Mouse (Mus musculus) midbrain, postnatal 0 days (tissue): ENCODE measurements at regions not wholly inside any gene's neighbourhood (a gene's known extent, or its start where the extent isn't known, plus 50 kb on each side); places are given as distances from the start of the nearest gene placed in this dataset.
A peak's percentile ranks its signal among the peaks of the same experiment; 100 is the strongest.

Experiments used
- ATAC-seq: fragments of 200-750 bp; cut with Nextera tagmentation; 2 replicates; pipeline ENCODE4 v1.8.0; 2017; ENCODE audit warnings: moderate number of reproducible peaks, mild to moderate bottlenecking, moderate TSS enrichment, moderate library complexity; ENCODE audit not compliant: low FRiP score
- DNase-seq: peaks from one replicate; pipeline ENCODE4 v3.0.0-alpha.2; 2015; ENCODE audit warnings: low spot score
- H3K27ac ChIP-seq: fragments of 300-500 bp; sonication (generic); 2 replicates; pipeline ENCODE4 v1.5.1; 2014; ENCODE audit warnings: low read depth, mild to moderate bottlenecking, low read length, mixed read lengths
- H3K27me3 ChIP-seq: fragments of 300-500 bp; sonication (generic); 2 replicates; pipeline ENCODE4 v1.6.1; 2014; ENCODE audit warnings: low read length, control low read depth, mixed read lengths; ENCODE audit not compliant: insufficient read depth
- H3K36me3 ChIP-seq: fragments of 300-500 bp; sonication (generic); 2 replicates; pipeline ENCODE4 v1.6.1; 2014; ENCODE audit warnings: low read length, control low read depth, mixed read lengths; ENCODE audit not compliant: insufficient read depth
- H3K4me1 ChIP-seq: fragments of 300-500 bp; sonication (generic); 2 replicates; pipeline ENCODE4 v1.6.1; 2014; ENCODE audit warnings: mild to moderate bottlenecking, control low read depth, antibody characterized with exemption, low read length, mixed read lengths; ENCODE audit not compliant: insufficient read depth
- H3K4me2 ChIP-seq: fragments of 300-500 bp; sonication (generic); 2 replicates; pipeline ENCODE4 v1.6.1; 2014; ENCODE audit warnings: low read depth, mild to moderate bottlenecking, low read length, mixed read lengths; ENCODE audit not compliant: poor library complexity, severe bottlenecking
- H3K4me3 ChIP-seq: fragments of 300-500 bp; sonication (generic); 2 replicates; pipeline ENCODE4 v1.5.1; 2014; ENCODE audit warnings: low read depth, mild to moderate bottlenecking, low read length, moderate library complexity
- H3K9ac ChIP-seq: fragments of 300-500 bp; sonication (generic); replicated peaks from 2 replicates; pipeline ENCODE4 v1.6.1; 2014; ENCODE audit warnings: mild to moderate bottlenecking, low read length, moderate library complexity, mixed read lengths; ENCODE audit not compliant: poor library complexity, severe bottlenecking
- H3K9me3 ChIP-seq: fragments of 300-500 bp; sonication (generic); 2 replicates; pipeline ENCODE4 v1.6.1; 2016; ENCODE audit warnings: low read length, control low read depth
- CTCF ChIP-seq: IDR thresholded peaks from 2 replicates; pipeline ENCODE4 v1.5.1; 2016; ENCODE audit warnings: antibody characterized with exemption, mild to moderate bottlenecking
- WGBS: fragments of 180-500 bp; shearing (Covaris S2); extraction: QIAGEN DNeasy Blood & Tissue Kit; methylation state at CpG from one replicate; pipeline ENCODE4 v1.1.7; 2014; 5-methylcytosine and 5-hydroxymethylcytosine counted together

- no peaks in the 10 kb centered on the region for H3K27me3 ChIP-seq
- DNase-seq (no peak), ATAC-seq (no peak)
- H3K36me3 ChIP-seq: no peaks in the 10 kb centered on the region
- no peak for TF ChIP-seq CTCF
- H3K9ac ChIP-seq: no peak overlapping the region
- H3K9me3 ChIP-seq: no peaks in the 10 kb centered on the region
- H3K4me2 ChIP-seq: no peak overlapping the region
- no peak overlapping the region for H3K27ac ChIP-seq
- no peaks in the 10 kb centered on the region for H3K4me1 ChIP-seq
- no peak overlapping the region for H3K4me3 ChIP-seq
- 51% methylated on average over 3 of the region's 3 CpGs for WGBS
These were observed 109.2 kb upstream of the Cxcr4 start for GRCm38 (mm10) chr1:128701326-128701725.

DNA sequence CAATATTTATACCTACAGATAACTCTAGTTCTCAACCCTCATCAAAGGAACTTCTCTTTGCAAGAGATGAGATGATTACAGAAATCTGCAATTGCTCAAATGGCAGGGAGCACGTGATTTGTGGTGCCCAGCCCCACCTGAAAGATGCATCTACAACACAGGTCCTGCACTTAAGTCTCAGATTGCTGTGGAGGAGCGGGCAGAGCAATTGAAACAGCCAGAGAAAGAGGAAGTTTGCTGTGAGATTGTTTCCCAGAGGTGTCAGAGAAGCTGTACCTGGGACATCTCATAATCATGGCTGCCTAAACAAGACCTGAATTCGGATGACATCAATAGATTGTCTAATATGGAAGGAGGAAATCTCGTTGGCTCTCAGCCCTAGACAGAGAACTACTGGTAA lies 105.9 kb upstream of the Cxcr4 start:
- TF ChIP-seq CTCF: no peak
- no peak overlapping the region for H3K4me2 ChIP-seq
- no peaks in the 10 kb centered on the region for H3K27me3 ChIP-seq
- DNase-seq (no peak), ATAC-seq (no peak)
- H3K4me1 ChIP-seq: no peaks in the 10 kb centered on the region
- no peaks in the 10 kb centered on the region for H3K9me3 ChIP-seq
- no peak overlapping the region for H3K4me3 ChIP-seq
- H3K27ac ChIP-seq: no peak overlapping the region
- H3K36me3 ChIP-seq: no peaks in the 10 kb centered on the region
- H3K9ac ChIP-seq: no peak overlapping the region
- WGBS: 93% methylated on average over 4 of the region's 4 CpGs

- H3K36me3 ChIP-seq: no peaks in the 10 kb centered on the region
- H3K27me3 ChIP-seq: no peaks in the 10 kb centered on the region
- no peak for ATAC-seq
- H3K4me1 ChIP-seq: no peaks in the 10 kb centered on the region
- H3K4me2 ChIP-seq: no peak overlapping the region
- no peak for TF ChIP-seq CTCF
- 94% methylated on average over 2 of the region's 2 CpGs for WGBS
- no peaks in the 10 kb centered on the region for H3K9me3 ChIP-seq
- H3K4me3 ChIP-seq: no peak overlapping the region
- H3K9ac ChIP-seq: no peak overlapping the region
- no peak overlapping the region for H3K27ac ChIP-seq
- DNase-seq: no peak
These were observed 103.8 kb upstream of the Cxcr4 start for GRCm38 (mm10) chr1:128695936-128696335.

- no peaks in the 10 kb centered on the region for H3K4me1 ChIP-seq
- no peak overlapping the region for H3K4me3 ChIP-seq
- no peaks in the 10 kb centered on the region for H3K36me3 ChIP-seq
- H3K9me3 ChIP-seq: no peaks in the 10 kb centered on the region
- no peak overlapping the region for H3K4me2 ChIP-seq
- no peak for TF ChIP-seq CTCF
- no peak for ATAC-seq
- no peak overlapping the region for H3K27ac ChIP-seq
- no peak for DNase-seq
- no peak overlapping the region for H3K9ac ChIP-seq
- H3K27me3 ChIP-seq: no peaks in the 10 kb centered on the region
These were observed 100.7 kb upstream of the Cxcr4 start for GRCm38 (mm10) chr1:128692799-128693198.

DNA sequence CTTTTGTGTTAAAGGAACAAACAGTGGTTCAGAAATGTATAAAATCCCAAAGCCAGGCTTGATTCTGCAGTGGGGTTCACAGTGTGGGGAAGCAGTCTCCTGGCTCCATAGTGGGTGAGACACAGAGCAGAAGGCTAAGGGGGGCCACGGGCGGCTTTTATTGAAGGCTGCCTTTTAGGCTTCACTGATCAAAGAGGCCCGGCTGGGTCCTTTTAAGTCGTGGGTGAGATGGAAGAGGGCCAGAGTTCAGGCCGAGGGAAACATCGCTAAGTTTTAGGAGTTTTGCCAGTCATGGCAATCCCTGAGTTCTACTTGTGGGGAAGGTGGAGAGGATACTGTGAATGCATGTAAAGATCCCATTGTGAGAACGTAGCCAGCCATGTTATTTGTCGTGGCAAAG lies 100.2 kb upstream of the Cxcr4 start:
- Histone ChIP-seq H3K36me3 (no peaks in the 10 kb centered on the region), H3K4me1 (no peaks in the 10 kb centered on the region), H3K4me3 (no peak overlapping the region), H3K9me3 (no peaks in the 10 kb centered on the region), H3K27me3 (no peaks in the 10 kb centered on the region), H3K27ac (no peak overlapping the region), H3K9ac (no peak overlapping the region), H3K4me2 (no peak overlapping the region)
- WGBS: 12% methylated on average over 8 of the region's 8 CpGs
- DNase-seq (peak; percentile 56), ATAC-seq (no peak)
- no peak for TF ChIP-seq CTCF

GRCm38 (mm10) chr1:128687236-128687927 lies 95.3 kb upstream of the Cxcr4 start:
- DNase-seq: no peak
- H3K4me1 ChIP-seq: no peaks in the 10 kb centered on the region
- no peak overlapping the region for H3K9ac ChIP-seq
- WGBS: 17% methylated on average over 9 of the region's 9 CpGs
- no peaks in the 10 kb centered on the region for H3K9me3 ChIP-seq
- H3K4me2 ChIP-seq: no peak overlapping the region
- ATAC-seq: no peak
- TF ChIP-seq CTCF: no peak
- no peak overlapping the region for H3K27ac ChIP-seq
- no peaks in the 10 kb centered on the region for H3K27me3 ChIP-seq
- no peak overlapping the region for H3K4me3 ChIP-seq
- no peaks in the 10 kb centered on the region for H3K36me3 ChIP-seq
